Mouse (Mus musculus) midbrain, embryonic 14.5 days (tissue): ENCODE data around the gene Atf6. TPM values are rescaled to one million over a fixed set of nuclear protein-coding genes. Genes with fewer than 3 reads are reported as not detected.

ENCODE experiments used
- ATAC-seq: fragments of 200-750 bp; cut with Nextera tagmentation; 2 replicates; pipeline ENCODE4 v1.8.0; 2017; ENCODE audit warnings: moderate number of reproducible peaks, moderate library complexity; ENCODE audit not compliant: low FRiP score, low TSS enrichment
- DNase-seq: peaks from one replicate; pipeline ENCODE4 v3.0.0-alpha.2; 2015
- H3K27ac ChIP-seq: fragments of 300-500 bp; sonication (generic); replicated peaks from 2 replicates; pipeline ENCODE4 v1.5.1; 2014; ENCODE audit warnings: mild to moderate bottlenecking, low read depth, low read length, moderate library complexity
- H3K27me3 ChIP-seq: fragments of 300-500 bp; sonication (generic); 2 replicates; pipeline ENCODE4 v1.6.1; 2014; ENCODE audit warnings: low read length, control low read depth, mixed read lengths; ENCODE audit not compliant: control insufficient read depth, insufficient read depth
- H3K36me3 ChIP-seq: fragments of 300-500 bp; sonication (generic); 2 replicates; pipeline ENCODE4 v1.6.1; 2014; ENCODE audit warnings: low read length, control low read depth; ENCODE audit not compliant: control insufficient read depth, insufficient read depth
- H3K4me1 ChIP-seq: fragments of 300-500 bp; sonication (generic); 2 replicates; pipeline ENCODE4 v1.6.1; 2014; ENCODE audit warnings: mild to moderate bottlenecking, antibody characterized with exemption, low read length, control low read depth; ENCODE audit not compliant: control insufficient read depth, insufficient read depth
- H3K4me2 ChIP-seq: fragments of 300-500 bp; sonication (generic); 2 replicates; pipeline ENCODE4 v1.6.1; 2014; ENCODE audit warnings: mild to moderate bottlenecking, low read length, moderate library complexity
- H3K4me3 ChIP-seq: fragments of 300-500 bp; sonication (generic); replicated peaks from 2 replicates; pipeline ENCODE4 v1.5.1; 2014; ENCODE audit warnings: low read depth, low read length
- H3K9ac ChIP-seq: fragments of 300-500 bp; sonication (generic); replicated peaks from 2 replicates; pipeline ENCODE4 v1.6.1; 2014; ENCODE audit warnings: mild to moderate bottlenecking, low read length, moderate library complexity
- H3K9me3 ChIP-seq: fragments of 300-500 bp; sonication (generic); 2 replicates; pipeline ENCODE4 v1.6.1; 2016; ENCODE audit warnings: low read length, control low read depth, mixed read lengths; ENCODE audit not compliant: control insufficient read depth
- WGBS: fragments of 180-500 bp; shearing (Covaris S2); extraction: QIAGEN DNeasy Blood & Tissue Kit; methylation state at CpG from one replicate; pipeline ENCODE4 v1.1.7; 2014; 5-methylcytosine and 5-hydroxymethylcytosine counted together
- polyA plus RNA-seq: library from polyadenylated mRNA; unstranded; fragments of >200 nt; fragmentation: Nextera tagmentation; extraction: Ambion mirVana; gene quantifications from 2 replicates; pipeline ENCODE4 v1.2.1, GENCODE M21; 2014

Atf6 gene
- polyA plus RNA-seq, 1 experiment from 2014 or later: 12.0 TPM

GRCm38 (mm10) chr1:170868107-170868904, 735 bp upstream of the Atf6 start:
- H3K4me1 ChIP-seq: peaks cover 8% of the 10 kb centered on the region
- H3K27me3 ChIP-seq: no peaks in the 10 kb centered on the region
- DNase-seq: peak; percentile 92
- peak; percentile 87 for ATAC-seq
- H3K4me2 ChIP-seq: peak overlapping the region; percentile 74
- no peaks in the 10 kb centered on the region for H3K9me3 ChIP-seq
- 0 out of 2 replicates have a peak overlapping the region, but pooled peaks have one; percentile 28 for H3K27ac ChIP-seq
- WGBS: under 1% methylated on average over 33 of the region's 33 CpGs
- H3K9ac ChIP-seq: peak overlapping the region; percentile 74; the same call in 1 of the 2 replicates
- peaks cover 3% of the 10 kb centered on the region; the same call in 1 of the 2 replicates for H3K36me3 ChIP-seq
- H3K4me3 ChIP-seq: peak overlapping the region; percentile 63

- 3% methylated on average over 30 of the region's 30 CpGs for WGBS
- Histone ChIP-seq H3K36me3 (no peaks in the 10 kb centered on the region), H3K4me1 (peaks cover 8% of the 10 kb centered on the region), H3K27me3 (no peaks in the 10 kb centered on the region), H3K9me3 (no peaks in the 10 kb centered on the region), H3K4me3 (peak overlapping the region; percentile 63), H3K27ac (peak overlapping the region; percentile 66), H3K9ac (peak overlapping the region; percentile 74), H3K4me2 (peak overlapping the region; percentile 74)
- DNase-seq (no peak), ATAC-seq (peak; percentile 57)
Measured at GRCm38 (mm10) chr1:170866992-170867690, 430 bp downstream of the Atf6 start.

GRCm38 (mm10) chr1:170865406-170865805, 2.2 kb downstream of the Atf6 start:
- ATAC-seq (no peak), DNase-seq (no peak)
- H3K9ac ChIP-seq: no peak overlapping the region
- no peak overlapping the region for H3K4me2 ChIP-seq
- WGBS: 92% methylated on average over 5 of the region's 5 CpGs
- no peaks in the 10 kb centered on the region for H3K27me3 ChIP-seq
- H3K4me3 ChIP-seq: no peak overlapping the region
- peaks cover 8% of the 10 kb centered on the region for H3K4me1 ChIP-seq
- no peaks in the 10 kb centered on the region for H3K36me3 ChIP-seq
- no peak overlapping the region for H3K27ac ChIP-seq
- no peaks in the 10 kb centered on the region for H3K9me3 ChIP-seq

- 91% methylated on average over 3 of the region's 3 CpGs for WGBS
Measured at GRCm38 (mm10) chr1:170864754-170865153, 2.8 kb downstream of the Atf6 start.

GRCm38 (mm10) chr1:170864234-170864633, 3.3 kb downstream of the Atf6 start:
- no peak for ATAC-seq
- H3K9me3 ChIP-seq: no peaks in the 10 kb centered on the region
- no peaks in the 10 kb centered on the region for H3K27me3 ChIP-seq
- no peak for DNase-seq
- H3K4me1 ChIP-seq: peaks cover 8% of the 10 kb centered on the region
- H3K27ac ChIP-seq: no peak overlapping the region
- no peak overlapping the region for H3K9ac ChIP-seq
- H3K36me3 ChIP-seq: no peaks in the 10 kb centered on the region
- no peak overlapping the region for H3K4me2 ChIP-seq
- H3K4me3 ChIP-seq: no peak overlapping the region

More at GRCm38 (mm10) chr1:170864754-170865153, 2.8 kb downstream of the Atf6 start:
- no peak overlapping the region for H3K4me3 ChIP-seq
- no peaks in the 10 kb centered on the region for H3K36me3 ChIP-seq
- H3K4me1 ChIP-seq: peaks cover 8% of the 10 kb centered on the region
- ATAC-seq (no peak), DNase-seq (no peak)
- no peaks in the 10 kb centered on the region for H3K27me3 ChIP-seq
- H3K27ac ChIP-seq: no peak overlapping the region
- no peak overlapping the region for H3K9ac ChIP-seq
- no peaks in the 10 kb centered on the region for H3K9me3 ChIP-seq
- H3K4me2 ChIP-seq: no peak overlapping the region

GRCm38 (mm10) chr1:170863033-170863432, 4.5 kb downstream of the Atf6 start:
- Histone ChIP-seq H3K27ac (no peak overlapping the region), H3K27me3 (no peaks in the 10 kb centered on the region), H3K4me3 (no peak overlapping the region), H3K36me3 (no peaks in the 10 kb centered on the region), H3K9ac (no peak overlapping the region), H3K9me3 (no peaks in the 10 kb centered on the region), H3K4me1 (peaks cover 8% of the 10 kb centered on the region), H3K4me2 (no peak overlapping the region)
- 74% methylated on average over 4 of the region's 4 CpGs for WGBS
- ATAC-seq: no peak
- no peak for DNase-seq

- no peak overlapping the region for H3K4me2 ChIP-seq
- ATAC-seq: no peak
- 79% methylated on average over 3 of the region's 3 CpGs for WGBS
Measured at GRCm38 (mm10) chr1:170862435-170862717, 5.2 kb downstream of the Atf6 start.

GRCm38 (mm10) chr1:170861671-170862434, 5.7 kb downstream of the Atf6 start:
- DNase-seq (no peak), ATAC-seq (no peak)
- 85% methylated on average over 13 of the region's 13 CpGs for WGBS
- no peaks in the 10 kb centered on the region for H3K27me3 ChIP-seq
- H3K9ac ChIP-seq: no peak overlapping the region
- no peaks in the 10 kb centered on the region for H3K9me3 ChIP-seq
- peaks cover 6% of the 10 kb centered on the region for H3K4me1 ChIP-seq
- H3K27ac ChIP-seq: no peak overlapping the region
- H3K4me3 ChIP-seq: no peak overlapping the region
- no peak overlapping the region for H3K4me2 ChIP-seq
- no peaks in the 10 kb centered on the region for H3K36me3 ChIP-seq

More at GRCm38 (mm10) chr1:170862435-170862717, 5.2 kb downstream of the Atf6 start:
- Histone ChIP-seq H3K36me3 (no peaks in the 10 kb centered on the region), H3K4me1 (peaks cover 8% of the 10 kb centered on the region), H3K27me3 (no peaks in the 10 kb centered on the region), H3K9ac (no peak overlapping the region), H3K4me3 (no peak overlapping the region), H3K9me3 (no peaks in the 10 kb centered on the region), H3K27ac (no peak overlapping the region)
- DNase-seq: no peak
